Mouse (Mus musculus) embryonic facial prominence, embryonic 10.5 days (tissue): ENCODE results near the gene Trim47. TPM values are rescaled to one million over a fixed set of nuclear protein-coding genes. Genes with fewer than 3 reads are reported as not detected.

Source experiments
- DNase-seq: peaks from one replicate; pipeline ENCODE4 v3.0.0-alpha.2; 2017; ENCODE audit warnings: low spot score
- H3K27ac ChIP-seq: fragments of 300-500 bp; sonication (generic); replicated peaks from 2 replicates; pipeline ENCODE4 v1.5.1; 2016; ENCODE audit warnings: mild to moderate bottlenecking
- H3K27me3 ChIP-seq: fragments of 300-500 bp; sonication (generic); replicated peaks from 2 replicates; pipeline ENCODE4 v1.6.1; 2016; ENCODE audit warnings: low read depth, mild to moderate bottlenecking; ENCODE audit not compliant: poor library complexity, severe bottlenecking
- H3K36me3 ChIP-seq: fragments of 300-500 bp; sonication (generic); replicated peaks from 2 replicates; pipeline ENCODE4 v1.6.1; 2016; ENCODE audit warnings: mild to moderate bottlenecking, moderate library complexity
- H3K4me1 ChIP-seq: fragments of 300-500 bp; sonication (generic); 2 replicates; pipeline ENCODE4 v1.6.1; 2016
- H3K4me3 ChIP-seq: fragments of 300-500 bp; sonication (generic); 2 replicates; pipeline ENCODE4 v1.5.1; 2016; ENCODE audit warnings: mild to moderate bottlenecking, moderate library complexity
- H3K9me3 ChIP-seq: fragments of 300-500 bp; sonication (generic); 2 replicates; pipeline ENCODE4 v1.6.1; 2016; ENCODE audit warnings: mild to moderate bottlenecking
- WGBS: fragments of 180-500 bp; shearing (Covaris S2); methylation state at CpG from one replicate; pipeline ENCODE4 v1.1.7; 2016; 5-methylcytosine and 5-hydroxymethylcytosine counted together
- polyA plus RNA-seq: library from polyadenylated mRNA; unstranded; fragments of >200 nt; fragmentation: Nextera tagmentation; extraction: Ambion mirVana; gene quantifications from 2 replicates; pipeline ENCODE4 v1.2.1, GENCODE M21; 2016

The Trim47 gene
- polyA plus RNA-seq, result 4.5 and 4.7 TPM in 2 replicates

GRCm38 (mm10) chr11:116127156-116127980, at the start of gene Trim47:
TSS of gene Trim47 (minus strand) at chr11:116127210.
- Histone ChIP-seq H3K36me3 (peaks cover 23% of the 10 kb centered on the region), H3K9me3 (0 out of 2 replicates have a peak, but pooled peaks cover 3% of the 10 kb centered on the region), H3K27ac (peak within 1 kb of the TSS; percentile 81), H3K4me3 (peak within 1 kb of the TSS; percentile 45), H3K27me3 (peaks cover 18% of the 10 kb centered on the region), H3K4me1 (peaks cover 49% of the 10 kb centered on the region)
- DNase-seq, result peak; percentile 88
- 22% methylated on average over 23 of the region's 23 CpGs for WGBS

- peaks cover 92% of the 10 kb centered on the region for H3K36me3 ChIP-seq
- H3K27me3 ChIP-seq, result no peaks in the 10 kb centered on the region
- WGBS, result 86% methylated on average over 7 of the region's 7 CpGs
- H3K4me1 ChIP-seq, result peaks cover 3% of the 10 kb centered on the region; the same call in 1 of the 2 replicates
- H3K27ac ChIP-seq, result no peak overlapping the region
- H3K9me3 ChIP-seq, result no peaks in the 10 kb centered on the region
- no peak for DNase-seq
- H3K4me3 ChIP-seq, result no peak overlapping the region
Observed at GRCm38 (mm10) chr11:116176010-116176409, 49.0 kb upstream of the Trim47 start.

GRCm38 (mm10) chr11:116174775-116175448, 47.9 kb upstream of the Trim47 start:
- H3K9me3 ChIP-seq, result no peaks in the 10 kb centered on the region
- H3K27ac ChIP-seq, result no peak overlapping the region
- peaks cover 3% of the 10 kb centered on the region; the same call in 1 of the 2 replicates for H3K4me1 ChIP-seq
- H3K4me3 ChIP-seq, result no peak overlapping the region
- no peaks in the 10 kb centered on the region for H3K27me3 ChIP-seq
- H3K36me3 ChIP-seq, result peaks cover 82% of the 10 kb centered on the region
- 91% methylated on average over 22 of the region's 22 CpGs for WGBS
- DNase-seq, result no peak

- Histone ChIP-seq H3K27me3 (no peaks in the 10 kb centered on the region), H3K4me3 (no peak overlapping the region), H3K27ac (no peak overlapping the region), H3K36me3 (peaks cover 55% of the 10 kb centered on the region), H3K9me3 (no peaks in the 10 kb centered on the region), H3K4me1 (peaks cover 19% of the 10 kb centered on the region)
- DNase-seq, result no peak
- WGBS, result 85% methylated on average over 2 of the region's 2 CpGs
Observed at GRCm38 (mm10) chr11:116171959-116172358, 44.9 kb upstream of the Trim47 start.

- Histone ChIP-seq H3K36me3 (peaks cover 48% of the 10 kb centered on the region), H3K27me3 (no peaks in the 10 kb centered on the region), H3K4me3 (no peak overlapping the region), H3K9me3 (no peaks in the 10 kb centered on the region), H3K27ac (no peak overlapping the region), H3K4me1 (peaks cover 27% of the 10 kb centered on the region)
- DNase-seq, result no peak
- 86% methylated on average over 5 of the region's 5 CpGs for WGBS
Observed at GRCm38 (mm10) chr11:116170003-116170800, 43.2 kb upstream of the Trim47 start.

- no peak for DNase-seq
- no peak overlapping the region for H3K27ac ChIP-seq
- 83% methylated on average over 3 of the region's 3 CpGs for WGBS
- no peaks in the 10 kb centered on the region for H3K27me3 ChIP-seq
- H3K4me3 ChIP-seq, result no peak overlapping the region
- peaks cover 27% of the 10 kb centered on the region for H3K4me1 ChIP-seq
- H3K9me3 ChIP-seq, result no peaks in the 10 kb centered on the region
- H3K36me3 ChIP-seq, result peaks cover 48% of the 10 kb centered on the region
Observed at GRCm38 (mm10) chr11:116169214-116169613, 42.2 kb upstream of the Trim47 start.

GRCm38 (mm10) chr11:116167884-116168439, 41.0 kb upstream of the Trim47 start, which contains the start of gene Fbf1:
TSS of gene Fbf1 (minus strand) at chr11:116168166.
- peaks cover 48% of the 10 kb centered on the region for H3K36me3 ChIP-seq
- peak; percentile 96 for DNase-seq
- under 1% methylated on average over 40 of the region's 40 CpGs for WGBS

GRCm38 (mm10) chr11:116167232-116167631, 40.2 kb upstream of the Trim47 start:
- peak overlapping the region; percentile 80 for H3K4me3 ChIP-seq
- 15% methylated on average over 6 of the region's 6 CpGs for WGBS
- peaks cover 34% of the 10 kb centered on the region for H3K4me1 ChIP-seq
- H3K9me3 ChIP-seq, result no peaks in the 10 kb centered on the region
- H3K27me3 ChIP-seq, result no peaks in the 10 kb centered on the region
- DNase-seq, result no peak
- peak overlapping the region; percentile 95 for H3K27ac ChIP-seq
- H3K36me3 ChIP-seq, result peaks cover 48% of the 10 kb centered on the region

More at GRCm38 (mm10) chr11:116167884-116168439, 41.0 kb upstream of the Trim47 start, which contains the start of gene Fbf1:
- no peaks in the 10 kb centered on the region for H3K27me3 ChIP-seq
- peak within 1 kb of the TSS; percentile 80 for H3K4me3 ChIP-seq
- H3K4me1 ChIP-seq, result peaks cover 27% of the 10 kb centered on the region
- no peaks in the 10 kb centered on the region for H3K9me3 ChIP-seq
- H3K27ac ChIP-seq, result peak within 1 kb of the TSS; percentile 95

- Histone ChIP-seq H3K36me3 (peaks cover 80% of the 10 kb centered on the region), H3K27ac (no peak overlapping the region)
- 62% methylated on average over 9 of the region's 9 CpGs for WGBS
Observed at GRCm38 (mm10) chr11:116163002-116163401, 36.0 kb upstream of the Trim47 start.

GRCm38 (mm10) chr11:116162146-116162545, 35.1 kb upstream of the Trim47 start:
- no peak for DNase-seq
- H3K36me3 ChIP-seq, result peaks cover 89% of the 10 kb centered on the region
- peaks cover 31% of the 10 kb centered on the region for H3K4me1 ChIP-seq
- H3K4me3 ChIP-seq, result no peak overlapping the region
- H3K27ac ChIP-seq, result 0 out of 2 replicates have a peak overlapping the region, but pooled peaks have one; percentile 12
- H3K27me3 ChIP-seq, result no peaks in the 10 kb centered on the region
- no peaks in the 10 kb centered on the region for H3K9me3 ChIP-seq
- 80% methylated on average over 10 of the region's 10 CpGs for WGBS

More at GRCm38 (mm10) chr11:116163002-116163401, 36.0 kb upstream of the Trim47 start:
- no peak for DNase-seq
- peaks cover 33% of the 10 kb centered on the region for H3K4me1 ChIP-seq
- no peak overlapping the region for H3K4me3 ChIP-seq
- no peaks in the 10 kb centered on the region for H3K9me3 ChIP-seq
- H3K27me3 ChIP-seq, result no peaks in the 10 kb centered on the region

- H3K9me3 ChIP-seq, result no peaks in the 10 kb centered on the region
- WGBS, result 64% methylated on average over 12 of the region's 12 CpGs
- peak; percentile 39 for DNase-seq
- no peak overlapping the region for H3K4me3 ChIP-seq
- peaks cover 97% of the 10 kb centered on the region for H3K36me3 ChIP-seq
- 0 out of 2 replicates have a peak overlapping the region, but pooled peaks have one; percentile 21 for H3K27ac ChIP-seq
- no peaks in the 10 kb centered on the region for H3K27me3 ChIP-seq
- peaks cover 23% of the 10 kb centered on the region for H3K4me1 ChIP-seq
Observed at GRCm38 (mm10) chr11:116161312-116161711, 34.3 kb upstream of the Trim47 start.
